In the genomic region with DNA sequence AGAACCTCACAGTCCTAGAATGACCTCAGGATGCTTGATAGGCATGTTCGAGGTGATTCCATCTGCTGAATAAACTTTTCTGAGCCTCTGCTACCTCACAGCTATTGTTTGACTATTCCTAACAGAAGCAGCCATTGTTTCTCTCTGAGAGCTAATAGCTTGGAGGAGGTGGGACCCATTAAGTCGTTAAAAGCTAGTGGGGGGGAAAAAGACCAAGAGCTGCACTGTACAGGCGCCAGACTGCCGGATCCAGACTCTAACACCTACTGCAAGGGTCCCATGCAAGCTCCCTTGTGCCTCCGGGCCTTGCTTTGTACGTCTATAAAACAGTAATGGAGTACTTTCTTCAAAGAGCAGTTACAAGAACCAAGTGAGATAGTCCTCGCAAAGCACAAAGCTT, we compare ENCODE assay signal across 14 mouse cellular contexts.
DNase-seq lines count a peak whose midpoint lies in the region; ATAC-seq and TF ChIP-seq lines count a peak whose summit lies in the region.
"Had no signal": no experiment of that assay in that cellular context is flagged by ENCODE, and none has a peak within 500 bp of the region (broad histone marks: within the 10 kb centered on the region; RNA-seq: fewer than 3 reads in every experiment).

No protein-coding gene starts in this region.

- H3K27me3 ChIP-seq in kidney, embryonic 16.5 days (ENCODE audit: insufficient read depth, low read length), result no peaks in the 10 kb centered on the region
- no peaks in the 10 kb centered on the region for H3K27me3 ChIP-seq in limb, embryonic 13.5 days
- H3K27me3 ChIP-seq in stomach, postnatal 0 days (ENCODE audit: control insufficient read depth, insufficient read depth, low read length), result no peaks in the 10 kb centered on the region
- H3K27me3 ChIP-seq: embryonic facial prominence, embryonic 15.5 days; liver, embryonic 12.5 days had no signal

- no peak for TF ChIP-seq EP300 in stomach, postnatal 0 days (optimal IDR thresholded peaks at IDR 0.05)

- H3K4me3 ChIP-seq in kidney, embryonic 16.5 days (ENCODE audit: low read length), result no peak overlapping the region
- no peak overlapping the region for H3K4me3 ChIP-seq in limb, embryonic 13.5 days
- H3K4me3 ChIP-seq in stomach, postnatal 0 days (ENCODE audit: low read depth, low read length), result no peak overlapping the region
- H3K4me3 ChIP-seq: embryonic facial prominence, embryonic 15.5 days; hindbrain, embryonic 12.5 days; liver, embryonic 12.5 days had no signal

- no peaks in the 10 kb centered on the region for H3K36me3 ChIP-seq in kidney, embryonic 16.5 days (ENCODE audit: insufficient read depth, low read length)
- no peaks in the 10 kb centered on the region for H3K36me3 ChIP-seq in limb, embryonic 13.5 days
- no peaks in the 10 kb centered on the region for H3K36me3 ChIP-seq in stomach, postnatal 0 days (ENCODE audit: control insufficient read depth, insufficient read depth, low read length)
- H3K36me3 ChIP-seq: embryonic facial prominence, embryonic 15.5 days; hindbrain, embryonic 12.5 days; liver, embryonic 12.5 days had no signal

- no peak overlapping the region for H3K9ac ChIP-seq in kidney, embryonic 16.5 days (replicated peaks; ENCODE audit: low read length)
- H3K9ac ChIP-seq in limb, embryonic 13.5 days, result no peak overlapping the region
- H3K9ac ChIP-seq in stomach, postnatal 0 days (ENCODE audit: low read length), result no peak overlapping the region
- H3K9ac ChIP-seq: embryonic facial prominence, embryonic 15.5 days; hindbrain, embryonic 12.5 days; liver, embryonic 12.5 days had no signal

- peak; percentile 71 for ATAC-seq in kidney, embryonic 16.5 days (ENCODE audit: low FRiP score, low TSS enrichment)
- ATAC-seq in limb, embryonic 13.5 days (ENCODE audit: low FRiP score, low read depth), result peak; percentile 93
- ATAC-seq in stomach, postnatal 0 days (ENCODE audit: low FRiP score, low TSS enrichment), result peak; percentile 49; the same call in 1 of the 2 replicates
- ATAC-seq: activated CD4-positive, CD25-positive, alpha-beta regulatory T cell, adult 4 months; intestine, postnatal 0 days; liver, embryonic 12.5 days; lung, postnatal 0 days had no signal

- DNase-seq in kidney, adult 11 months, result no peak
- peak; percentile 39 for DNase-seq in embryo, embryonic 11 days
- DNase-seq in stomach, postnatal 0 days (ENCODE audit: low spot score), result no peak
- DNase-seq in thymus, adult 18-20 months, result no peak
- no peak for DNase-seq in gastrocnemius, postnatal 4 days (ENCODE audit: low spot score in 2 of 2)
- DNase-seq: cerebellum, adult 2 months had no signal

- H3K4me2 ChIP-seq in kidney, embryonic 16.5 days (replicated peaks; ENCODE audit: low read depth, low read length), result no peak overlapping the region
- no peak overlapping the region; the same call in 1 of the 2 replicates for H3K4me2 ChIP-seq in limb, embryonic 13.5 days (replicated peaks)
- no peak overlapping the region for H3K4me2 ChIP-seq in stomach, postnatal 0 days (replicated peaks; ENCODE audit: low read depth)
- H3K4me2 ChIP-seq: embryonic facial prominence, embryonic 15.5 days; hindbrain, embryonic 12.5 days; liver, embryonic 12.5 days had no signal

- no peak overlapping the region for H3K27ac ChIP-seq in kidney, embryonic 16.5 days (ENCODE audit: low read length)
- H3K27ac ChIP-seq in limb, embryonic 13.5 days, result peak overlapping the region; percentile 67
- no peak overlapping the region for H3K27ac ChIP-seq in stomach, postnatal 0 days (replicated peaks)
- H3K27ac ChIP-seq: embryonic facial prominence, embryonic 15.5 days; hindbrain, embryonic 12.5 days; liver, embryonic 12.5 days had no signal

- no peak for TF ChIP-seq CTCF in stomach, postnatal 0 days (IDR thresholded peaks at IDR 0.05; ENCODE audit: low read depth)

- 22% methylated on average over 7 of the region's 7 CpGs for WGBS in kidney, embryonic 16.5 days
- 12% methylated on average over 7 of the region's 7 CpGs for WGBS in limb, embryonic 13.5 days
- WGBS in stomach, postnatal 0 days, result 53% methylated on average over 7 of the region's 7 CpGs

- H3K4me1 ChIP-seq in kidney, embryonic 16.5 days (ENCODE audit: insufficient read depth, low read length), result no peaks in the 10 kb centered on the region
- H3K4me1 ChIP-seq in limb, embryonic 13.5 days, result peaks cover 18% of the 10 kb centered on the region
- H3K4me1 ChIP-seq in stomach, postnatal 0 days (replicated peaks; ENCODE audit: control insufficient read depth, insufficient read depth), result no peaks in the 10 kb centered on the region
- H3K4me1 ChIP-seq: embryonic facial prominence, embryonic 15.5 days; liver, embryonic 12.5 days had no signal

- H3K9me3 ChIP-seq in kidney, embryonic 16.5 days (ENCODE audit: low read length), result no peaks in the 10 kb centered on the region
- H3K9me3 ChIP-seq in limb, embryonic 13.5 days, result no peaks in the 10 kb centered on the region
- H3K9me3 ChIP-seq in stomach, postnatal 0 days (ENCODE audit: control insufficient read depth, low read length), result no peaks in the 10 kb centered on the region
- H3K9me3 ChIP-seq: embryonic facial prominence, embryonic 15.5 days; hindbrain, embryonic 12.5 days; liver, embryonic 12.5 days had no signal
